Mouse (Mus musculus) inflammation-experienced regulatory T-cells, adult 6 months (primary cell): ENCODE data around the gene Zrsr2. TPM values are rescaled to one million over a fixed set of nuclear protein-coding genes. Genes with fewer than 3 reads are reported as not detected.

ENCODE experiments used
- ATAC-seq: one replicate; pipeline ENCODE4 v1.8.0; 2017
- polyA plus RNA-seq, 3 experiments: library from polyadenylated mRNA; unstranded; fragments of 100-300 nt; shearing (Covaris generic); gene quantifications; one replicate each; pipeline ENCODE4 v1.2.1; 2017

Gene Zrsr2
- polyA plus RNA-seq = 10 to 100 TPM; 39.9 to 51.4 (median 47.4) TPM

DNA sequence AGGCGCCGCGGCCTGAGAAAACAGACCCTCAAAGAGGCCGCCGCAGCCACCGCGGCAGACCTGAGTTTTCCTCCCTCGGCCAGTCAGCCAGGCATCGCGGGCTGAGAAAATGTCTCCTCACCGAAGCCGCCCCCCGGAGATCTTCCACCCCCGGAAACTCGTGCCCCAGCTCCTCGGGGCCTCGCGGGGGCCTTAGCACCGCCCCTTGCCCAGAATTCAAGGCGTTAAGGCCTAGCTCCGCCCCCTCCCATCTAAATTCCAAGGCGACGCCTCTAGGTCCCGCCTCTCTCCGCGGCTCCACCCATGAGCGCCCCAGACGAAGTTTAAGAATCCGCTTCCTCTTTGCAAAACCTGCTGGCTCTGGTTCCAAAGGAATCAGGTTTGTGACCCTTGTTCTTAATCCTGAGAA is at the start of gene Zrsr2:
Zrsr2 (minus strand) TSS at position 195 of the 409 bp plus-strand sequence.
- ATAC-seq = peak; percentile 84

DNA sequence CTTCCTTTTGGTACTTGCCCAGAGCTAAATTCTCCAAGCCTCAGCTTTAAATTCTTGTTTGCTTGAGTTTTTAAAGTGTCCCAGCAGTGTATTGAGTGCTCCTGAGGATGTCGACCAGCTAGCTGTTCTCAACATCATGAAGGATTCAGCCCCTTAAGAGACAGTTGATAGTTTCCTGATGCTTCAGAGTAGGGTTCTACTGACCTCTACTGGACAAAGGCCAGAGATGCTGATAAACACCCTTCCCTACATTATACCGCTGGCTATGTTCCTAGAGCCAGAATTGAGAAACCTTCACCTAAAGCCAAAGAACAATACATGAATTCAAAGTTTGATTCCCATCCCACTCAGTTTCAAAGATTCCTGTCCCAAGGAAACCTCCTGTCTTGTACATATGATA is 46.3 kb upstream of the Zrsr2 start:
- ATAC-seq = peak; percentile 81

DNA sequence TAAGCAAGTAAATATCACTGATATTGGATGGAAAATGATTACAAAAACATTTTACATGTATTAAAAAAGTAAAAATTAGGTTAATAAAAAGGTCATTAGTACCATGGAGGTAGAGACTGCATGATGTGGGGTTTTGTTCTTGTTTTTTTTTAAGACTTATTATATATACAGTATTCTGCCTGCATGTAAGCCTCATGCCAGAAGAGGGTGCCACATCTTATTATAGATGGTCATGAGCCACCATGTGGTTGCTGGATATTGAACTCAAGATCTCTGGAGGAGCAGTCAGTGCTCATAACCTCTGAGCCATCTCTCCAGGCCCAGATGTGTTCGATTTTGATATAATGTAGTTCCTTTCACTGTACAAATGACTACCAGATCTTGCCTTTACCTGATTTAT is 41.4 kb upstream of the Zrsr2 start:
- ATAC-seq = peak; percentile 35

DNA sequence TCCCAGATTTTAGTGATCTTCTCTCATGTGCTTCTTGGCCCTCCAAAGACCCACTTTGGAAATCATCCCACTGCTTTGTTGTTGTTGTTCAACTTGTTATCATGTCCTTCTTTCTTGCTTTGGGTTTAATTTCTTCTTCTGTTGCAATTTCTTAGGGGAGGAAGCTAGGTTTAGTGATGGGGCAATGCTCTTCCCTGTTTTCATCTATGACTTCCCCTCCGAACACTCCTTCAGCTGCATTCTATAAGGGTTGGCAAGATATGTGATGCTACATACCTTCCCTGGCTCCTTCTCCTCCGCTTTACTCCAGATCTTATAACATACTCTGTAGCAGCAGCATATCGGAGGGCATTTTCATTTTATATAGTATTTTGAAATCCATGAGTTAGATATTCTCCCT is 38.3 kb upstream of the Zrsr2 start:
- ATAC-seq = no peak

DNA sequence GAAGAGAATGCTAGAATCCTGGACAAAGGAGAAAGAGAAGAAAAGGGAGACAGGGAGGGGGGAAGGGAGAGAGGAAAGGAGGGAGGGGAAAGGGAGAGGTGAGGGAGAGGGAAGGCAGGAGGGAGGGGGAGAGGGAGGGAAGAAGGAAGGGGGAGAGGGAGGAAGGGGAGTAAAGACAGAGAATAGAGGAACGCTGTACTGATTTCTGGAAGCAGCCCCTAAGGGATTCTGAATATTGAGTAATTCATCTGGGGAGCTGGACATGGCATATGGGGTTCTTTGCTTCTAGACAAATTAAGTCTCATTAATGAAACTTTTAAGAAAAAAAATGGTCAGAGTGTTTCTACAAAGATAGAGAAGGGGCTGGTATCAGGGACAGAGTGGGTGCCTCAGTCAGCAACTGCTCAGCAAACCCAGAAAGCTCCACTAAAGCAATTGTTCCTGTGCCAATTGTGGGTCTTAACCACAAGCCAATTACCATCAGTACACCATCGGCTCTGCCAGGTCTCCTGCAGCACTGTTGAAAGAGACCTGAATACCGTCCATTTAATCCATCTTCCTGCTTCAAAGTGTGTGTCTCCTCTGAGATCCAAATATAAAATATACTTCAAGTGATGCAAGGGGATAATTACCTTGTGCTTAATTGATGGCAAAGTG is 29.4 kb upstream of the Zrsr2 start:
- no peak for ATAC-seq

DNA sequence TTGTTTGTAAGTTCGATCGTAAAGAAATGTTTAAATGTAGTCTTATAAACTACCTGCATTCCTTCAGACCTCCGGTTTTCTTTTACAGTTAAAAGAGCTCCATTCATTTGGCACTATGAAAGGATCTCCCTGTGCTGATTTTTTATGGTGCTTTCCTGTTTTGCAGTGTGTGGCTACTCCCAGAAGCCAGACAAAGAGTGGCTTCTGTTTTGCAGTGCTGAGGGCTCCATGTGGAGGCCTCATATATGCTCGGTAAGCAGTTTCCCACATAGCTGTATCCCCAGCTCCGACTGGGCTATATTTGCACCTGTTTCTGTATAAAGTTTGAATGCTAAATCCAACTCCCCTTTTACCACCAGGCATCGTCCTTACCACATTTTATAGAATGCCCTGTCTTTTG is 23.7 kb upstream of the Zrsr2 start:
- ATAC-seq = no peak

DNA sequence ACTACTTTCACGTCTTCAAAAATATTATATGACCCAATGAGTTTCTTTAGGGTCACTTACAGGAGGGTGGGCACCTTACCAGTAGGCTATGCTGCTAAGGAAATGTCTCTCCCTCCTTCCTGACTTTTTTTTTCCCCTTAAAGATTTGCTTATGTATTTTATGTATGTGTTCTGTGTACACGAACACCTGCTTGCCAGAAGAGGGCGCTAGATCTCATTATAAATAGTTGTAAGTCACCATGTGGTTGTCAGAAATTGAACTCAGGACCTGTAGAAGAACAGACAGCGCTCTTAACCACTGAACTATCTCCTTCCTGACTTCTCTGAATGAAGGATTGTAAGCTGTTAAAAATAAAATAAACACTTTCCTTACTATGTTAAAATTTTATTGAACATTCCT is 23.0 kb upstream of the Zrsr2 start:
- ATAC-seq = no peak

DNA sequence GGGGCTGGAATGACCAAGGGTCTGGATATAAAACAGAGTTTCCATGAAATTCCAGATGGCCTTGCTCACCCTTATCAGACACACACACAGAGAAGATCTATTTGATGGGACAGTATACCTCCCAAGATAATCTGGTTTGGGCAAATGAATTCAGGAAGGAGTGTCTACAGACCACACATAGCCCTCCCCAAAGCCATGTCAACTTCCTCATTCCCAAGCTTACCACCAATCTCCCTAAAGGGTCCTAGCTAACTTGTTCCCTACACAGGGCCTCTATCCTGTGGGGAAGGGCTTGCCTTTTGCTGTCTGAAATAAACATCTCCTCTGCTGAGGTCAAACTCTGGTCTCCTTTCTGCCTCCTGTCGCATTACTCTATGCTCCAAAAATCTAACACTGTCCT is 22.6 kb upstream of the Zrsr2 start:
- no peak for ATAC-seq

DNA sequence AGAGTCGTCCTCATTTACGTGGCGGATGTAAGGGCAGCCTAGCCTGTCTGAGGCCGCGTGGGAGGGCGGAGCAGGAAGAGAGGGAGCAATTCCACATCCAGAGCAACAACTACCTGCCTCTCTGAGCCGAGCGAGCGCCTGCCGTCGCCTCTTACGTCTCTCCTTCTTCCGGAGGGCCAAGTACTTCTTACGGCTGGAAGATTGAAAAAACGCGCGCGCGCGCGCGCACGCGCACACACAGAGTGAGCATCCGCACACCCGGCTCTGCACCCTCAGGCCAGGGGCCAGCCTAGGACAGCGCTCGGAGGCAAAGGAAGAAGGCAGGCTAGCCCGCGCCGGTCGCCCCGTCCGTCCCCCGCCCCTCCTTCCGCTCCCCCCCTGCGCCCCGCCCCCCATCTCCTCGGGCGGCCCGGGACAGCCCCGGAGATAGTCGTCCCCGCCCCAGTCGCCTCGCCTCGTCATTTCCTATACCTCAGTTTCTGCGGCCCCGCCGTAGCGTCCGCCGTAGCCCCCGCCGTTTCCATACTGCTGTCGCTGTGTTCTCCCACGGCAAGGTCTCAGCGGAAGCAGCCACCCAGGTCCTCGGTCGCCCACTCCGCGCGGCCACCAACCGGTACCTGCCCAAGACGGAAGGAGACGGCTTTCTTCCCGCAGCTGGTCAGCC is 526 bp downstream of the Zrsr2 start:
- peak; percentile 67 for ATAC-seq

DNA sequence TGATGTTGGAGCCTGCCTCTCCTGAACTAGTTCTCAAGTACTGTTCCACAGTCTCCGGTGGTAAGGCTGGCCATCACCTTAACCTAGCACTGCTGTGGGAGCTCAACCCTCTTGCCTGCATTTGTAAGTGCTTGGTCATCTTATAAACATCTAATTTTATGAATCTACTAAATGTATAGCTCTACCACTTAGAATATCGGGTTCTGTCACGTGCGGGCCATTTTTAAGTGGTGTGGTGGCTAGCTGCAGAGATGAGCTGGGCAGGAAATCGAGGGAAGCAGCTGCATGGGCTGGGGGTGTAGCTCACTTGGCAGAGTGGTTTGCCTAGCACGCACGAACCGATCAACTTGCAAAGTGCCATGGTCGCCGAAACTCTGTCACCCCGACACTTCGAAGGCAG is 1.1 kb downstream of the Zrsr2 start:
- ATAC-seq = peak; percentile 26

DNA sequence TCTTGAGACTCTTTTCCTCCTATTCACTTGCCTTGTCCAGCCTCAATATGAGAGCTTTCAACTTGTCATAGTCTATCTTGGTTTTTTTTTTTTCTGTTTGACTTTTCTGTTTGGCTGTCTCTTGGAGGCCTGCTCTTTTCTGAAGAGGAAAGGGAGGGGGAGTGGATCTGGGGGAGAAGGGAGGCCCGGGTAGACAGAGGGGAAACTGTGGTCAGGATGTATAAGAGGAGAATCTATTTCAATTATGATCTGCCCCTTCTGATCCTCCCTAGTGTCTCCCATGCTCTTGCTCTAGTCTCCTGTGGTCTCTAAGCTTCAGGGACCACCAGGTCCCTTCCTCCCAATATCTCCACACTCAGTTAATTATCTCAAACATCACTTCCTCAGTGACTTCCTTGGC is 6.8 kb downstream of the Zrsr2 start:
- peak; percentile 69 for ATAC-seq

DNA sequence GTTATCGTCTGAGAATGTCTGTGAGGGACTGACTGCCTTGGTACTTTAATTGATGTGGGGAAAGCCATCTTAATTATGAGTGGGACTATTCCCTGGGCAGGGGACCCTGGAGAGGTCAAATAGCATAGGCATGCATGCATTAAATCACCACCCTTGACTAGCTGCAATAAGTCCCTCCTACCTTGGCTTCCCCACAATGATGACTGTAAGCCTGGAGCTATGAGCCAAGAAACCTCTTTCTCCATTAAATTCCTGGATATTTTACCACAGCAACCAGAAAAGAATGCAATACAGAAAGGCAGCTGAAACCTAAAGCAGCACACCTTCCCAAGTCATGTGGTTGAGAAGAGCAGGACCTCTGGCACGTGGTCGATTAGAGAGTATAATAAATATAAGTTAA is 14.1 kb downstream of the Zrsr2 start:
- ATAC-seq = no peak

DNA sequence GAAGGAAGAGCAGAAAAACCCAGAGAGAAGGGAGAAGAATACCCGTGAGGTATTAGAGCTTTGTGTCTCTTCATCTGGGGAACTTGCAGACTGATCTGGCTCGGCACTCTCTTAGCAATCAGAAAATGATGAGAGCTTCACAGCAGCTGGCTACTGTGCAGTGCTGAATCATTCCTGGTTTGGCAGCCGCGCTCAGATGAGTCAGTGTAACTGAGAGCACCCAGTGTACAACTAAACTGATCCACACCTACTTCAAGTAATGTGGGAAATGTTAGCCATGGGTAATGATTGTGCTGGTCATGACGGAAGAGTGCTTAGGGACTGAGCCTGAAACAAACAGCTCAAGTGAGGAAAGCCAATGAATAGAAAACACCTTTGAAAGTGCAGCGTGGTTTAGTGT is 19.9 kb downstream of the Zrsr2 start:
- no peak for ATAC-seq

DNA sequence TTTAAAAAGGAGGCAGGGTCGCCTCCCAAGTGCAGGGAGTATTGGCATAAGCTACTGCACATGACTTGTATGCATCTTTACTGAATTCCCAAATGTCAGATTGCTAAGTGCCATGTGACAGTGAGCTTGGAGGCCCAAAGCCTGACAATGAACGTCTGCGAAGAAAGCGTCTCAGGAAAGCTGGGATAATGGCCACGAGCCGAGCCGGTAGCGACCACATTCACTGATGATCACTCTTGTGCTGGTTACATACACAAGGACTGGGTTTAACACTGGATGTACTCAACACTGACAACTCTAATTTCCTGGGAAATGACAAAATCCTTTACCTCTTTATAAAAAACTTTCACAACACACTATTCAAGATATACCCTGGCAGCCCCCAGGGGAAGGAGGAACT is 23.7 kb downstream of the Zrsr2 start:
- no peak for ATAC-seq

DNA sequence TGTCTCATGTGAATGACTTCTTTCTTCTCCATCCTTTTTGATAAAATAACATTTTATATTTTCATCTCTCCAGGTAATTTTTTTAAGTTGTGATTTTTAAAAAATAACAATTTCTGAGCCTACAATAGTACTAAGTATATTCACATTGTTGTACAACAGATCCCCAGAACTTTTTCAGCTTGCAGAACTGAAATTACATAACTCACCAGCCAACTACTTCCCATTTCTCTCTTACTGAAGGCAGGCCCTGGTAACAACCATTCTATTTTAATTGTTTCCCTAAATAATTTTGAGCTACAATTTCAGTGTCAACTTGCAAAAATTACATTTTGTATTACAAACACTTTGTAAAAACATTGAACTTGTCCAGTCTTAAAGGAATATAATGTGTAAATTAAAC is 28.9 kb downstream of the Zrsr2 start:
- ATAC-seq = no peak

DNA sequence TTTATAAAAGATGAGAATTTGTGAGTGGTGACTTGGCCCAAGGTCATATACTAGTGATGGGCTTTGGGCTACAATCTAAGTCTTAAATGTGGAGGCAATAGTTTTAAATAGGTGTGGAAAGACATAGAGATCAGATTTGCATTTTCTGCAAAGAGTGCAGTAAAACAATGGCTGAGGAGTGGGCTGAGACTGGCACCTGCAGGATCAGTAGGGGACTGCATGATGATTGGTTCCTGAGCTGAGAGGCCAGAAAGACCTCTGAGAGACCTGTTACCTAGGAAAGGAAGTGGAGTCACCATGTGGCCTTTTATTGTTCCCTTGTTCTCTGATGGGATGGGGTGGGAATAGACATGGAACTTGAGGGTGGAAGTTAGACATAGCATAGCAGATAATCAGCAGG is 45.7 kb downstream of the Zrsr2 start:
- ATAC-seq = no peak

DNA sequence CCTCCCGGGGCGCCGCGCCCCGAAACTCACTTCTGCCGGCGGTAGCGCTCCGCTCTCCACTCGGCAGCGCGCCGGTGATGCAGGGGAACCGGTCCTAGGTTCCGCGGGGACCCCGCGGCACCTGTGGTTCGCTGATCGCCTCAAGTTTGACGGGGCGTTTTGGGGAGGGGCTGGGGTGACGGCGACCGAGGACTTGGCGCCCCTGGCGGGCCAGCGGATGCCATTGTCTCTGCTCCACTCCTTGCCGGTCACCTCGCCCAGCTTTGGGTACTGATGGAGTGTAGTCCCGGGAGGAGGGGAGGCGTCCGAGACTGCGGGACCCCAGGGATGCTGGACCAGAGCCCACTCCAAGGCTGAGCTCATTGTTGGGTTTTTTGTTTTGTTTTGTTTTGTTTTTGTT is 49.1 kb downstream of the Zrsr2 start:
- ATAC-seq = no peak

DNA sequence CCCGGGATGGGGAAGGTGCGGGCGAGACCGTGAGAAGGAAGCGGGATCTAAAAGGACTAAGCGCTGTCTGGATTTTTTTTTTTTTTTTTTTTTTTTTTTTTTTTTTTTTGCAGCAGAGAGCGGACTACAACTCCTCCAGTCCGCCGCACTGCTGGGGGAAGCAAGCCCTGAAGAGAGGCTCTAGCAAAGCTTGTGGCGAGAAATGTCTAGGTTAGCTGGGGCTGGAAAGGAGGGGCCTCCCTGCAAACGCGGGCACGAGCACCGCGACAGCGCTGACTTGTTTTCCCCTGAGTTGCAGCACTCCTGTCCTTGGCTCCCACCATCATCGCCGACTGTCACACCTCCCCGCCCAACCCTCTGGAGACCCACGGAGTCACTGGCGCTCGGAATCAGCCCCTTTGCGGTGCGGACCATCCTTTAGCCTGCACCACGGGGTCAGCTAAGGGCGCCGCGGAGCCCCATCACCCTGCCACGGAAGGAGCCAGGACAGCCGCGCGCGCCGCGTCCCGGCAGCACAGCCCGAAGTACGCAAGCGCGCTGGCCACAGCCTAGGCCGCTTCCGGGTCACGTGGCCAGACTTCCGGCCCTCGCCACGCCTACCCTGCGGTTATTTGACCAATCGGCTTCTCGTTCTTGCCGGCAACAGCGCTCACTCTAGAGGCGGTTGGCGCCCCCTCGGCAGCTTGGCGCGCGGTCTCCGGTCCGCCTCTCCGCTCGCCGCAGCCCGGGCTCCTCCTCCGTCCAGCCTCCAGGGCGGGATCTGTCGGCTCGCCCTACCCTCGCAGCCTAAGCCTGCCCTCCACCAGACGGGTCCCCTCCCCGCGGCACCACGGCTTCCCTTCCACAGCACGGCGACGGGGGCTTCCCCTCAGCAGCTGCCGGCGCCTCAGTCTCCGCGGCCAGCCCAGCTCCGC is 49.9 kb downstream of the Zrsr2 start, which contains the start of gene Ap1s2:
Ap1s2 (plus strand) TSS at position 681 of the 914 bp plus-strand sequence.
- peak; percentile 93 for ATAC-seq

DNA sequence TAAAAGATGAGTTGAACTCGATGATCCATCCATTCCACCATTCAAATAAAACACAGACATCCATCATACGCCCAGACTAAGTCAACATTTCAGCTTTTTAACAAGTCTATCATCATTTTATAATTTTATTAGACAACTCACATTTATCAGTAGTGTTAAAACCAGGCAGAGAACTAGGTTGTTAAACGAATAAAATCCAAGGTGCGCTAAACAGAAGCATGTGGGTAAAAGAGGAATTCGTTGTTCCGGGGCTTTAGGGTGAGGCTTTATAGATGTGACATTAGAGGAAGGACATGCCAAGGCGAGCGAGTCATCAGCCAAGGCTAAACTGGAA is 50.5 kb downstream of the Zrsr2 start:
- no peak for ATAC-seq

DNA sequence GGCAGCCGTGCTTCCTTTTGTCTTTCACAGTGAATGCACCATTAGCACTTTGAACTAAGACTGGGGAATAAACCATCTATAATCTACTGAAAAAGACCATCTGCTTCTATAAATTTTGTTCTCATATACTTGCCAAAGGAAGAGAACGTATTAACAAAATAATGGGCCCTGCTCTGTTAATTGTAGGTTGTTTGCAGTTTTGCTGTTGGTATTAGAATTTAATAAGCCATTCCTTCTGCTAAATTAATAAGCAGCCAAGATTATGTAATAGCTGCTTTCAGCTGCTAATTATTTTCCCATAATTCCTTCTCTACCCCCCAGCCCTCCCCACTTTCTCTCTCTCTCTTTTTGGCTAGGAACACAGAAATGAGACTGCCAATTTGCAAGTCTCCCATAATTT is 51.6 kb downstream of the Zrsr2 start:
- no peak for ATAC-seq

DNA sequence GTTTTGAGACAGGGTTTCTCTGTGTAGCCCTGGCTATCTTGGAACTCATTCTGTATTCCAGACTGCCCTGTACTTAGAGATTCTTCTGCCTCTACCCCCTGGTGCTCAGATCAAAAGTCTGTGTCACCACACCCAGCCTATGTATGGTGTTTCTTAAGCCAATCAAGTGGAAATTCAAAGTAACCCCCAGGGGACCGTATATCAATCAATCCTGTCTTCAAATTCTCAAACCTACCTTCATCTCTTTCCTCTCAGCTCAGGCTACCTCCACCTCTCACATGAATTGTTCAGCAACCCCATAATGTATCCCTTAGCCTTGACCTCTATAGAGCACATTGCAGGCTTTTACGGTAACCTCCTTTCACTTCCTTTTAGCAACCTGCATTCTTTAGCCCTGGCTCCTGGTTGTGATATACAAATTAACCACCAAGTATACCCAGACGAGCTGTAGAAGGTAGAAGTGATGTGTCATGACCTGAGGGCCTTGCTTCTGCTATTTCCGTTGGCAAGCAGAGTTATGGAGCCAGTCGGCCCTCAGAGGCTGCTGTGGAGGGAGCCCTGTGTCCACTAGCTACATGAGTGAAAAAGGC is 58.9 kb downstream of the Zrsr2 start:
- no peak for ATAC-seq

DNA sequence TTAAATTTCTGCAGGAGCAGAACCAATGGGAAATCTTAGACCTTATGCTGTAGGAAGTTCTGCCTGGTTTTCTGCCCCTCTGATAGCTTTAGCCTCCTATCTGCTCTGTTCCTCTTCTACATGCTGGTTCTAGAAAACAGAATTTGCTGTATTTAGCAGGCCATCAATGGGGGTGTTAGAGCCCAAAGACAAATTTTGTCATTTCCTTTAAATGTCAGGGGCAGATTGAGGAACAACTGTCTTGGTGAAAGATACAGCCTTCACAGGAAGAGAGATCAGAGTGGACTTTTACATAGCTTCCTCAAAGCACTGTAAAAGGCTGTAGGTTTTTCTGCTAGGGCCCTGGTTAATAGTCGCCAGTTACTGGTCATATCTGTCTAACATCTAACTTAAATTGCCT is 61.1 kb downstream of the Zrsr2 start:
- no peak for ATAC-seq

DNA sequence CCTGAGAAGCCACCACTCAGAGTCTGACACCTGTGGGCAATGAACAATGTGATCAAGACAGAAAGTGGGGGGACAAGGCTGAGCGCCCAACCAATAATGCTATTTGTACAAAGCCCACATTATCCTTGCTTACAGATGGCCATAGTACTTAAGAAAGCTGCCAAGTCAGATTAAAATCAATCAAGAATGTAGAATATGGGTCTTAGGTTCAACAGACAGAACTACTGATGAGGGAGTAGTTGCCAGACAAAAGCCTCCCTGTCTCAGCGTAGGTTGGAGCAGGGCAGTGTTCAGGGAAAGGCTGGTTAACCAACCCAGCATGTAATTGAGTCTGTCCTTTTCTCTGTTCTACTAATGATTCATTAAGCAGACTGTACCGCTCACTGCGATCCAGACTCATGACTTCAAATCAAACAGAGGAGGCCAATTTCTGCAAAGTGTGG is 72.9 kb downstream of the Zrsr2 start:
- no peak for ATAC-seq
